Mouse (Mus musculus): ENCODE results near the gene Flt1. TPM values are rescaled to one million over a fixed set of nuclear protein-coding genes. Genes with fewer than 3 reads are reported as not detected.
"Not testable (repeated sequence)": the region's sequence is repeated elsewhere in the genome, so short reads cannot be mapped to it uniquely, and the experiment has no call there.

Gene Flt1
- polyA plus RNA-seq, 1 experiment = 15.6 TPM

DNA sequence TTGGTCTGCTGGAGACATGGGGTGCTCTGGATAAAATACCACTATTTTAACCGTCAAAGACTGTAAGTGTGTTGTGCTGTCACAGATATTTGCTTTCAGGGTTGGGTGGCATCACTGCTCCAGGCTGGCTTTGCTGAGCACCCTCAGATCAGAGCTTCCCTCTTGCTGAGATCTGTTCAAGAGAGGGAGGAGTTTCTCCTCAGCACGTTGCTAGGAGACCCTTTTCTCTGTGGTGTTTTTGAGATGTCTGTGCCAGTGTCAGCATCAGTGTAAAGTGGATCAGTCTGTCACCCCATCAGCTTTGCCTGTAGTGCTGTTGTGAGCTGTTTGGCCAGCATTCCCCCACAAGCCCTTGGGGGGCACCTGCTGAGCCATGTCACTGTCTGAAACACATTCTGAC, 98.9 kb downstream of the Flt1 start:
- no peak overlapping the region for H3K27ac ChIP-seq (replicated peaks; ENCODE audit: low read depth, low read length)
- no peak overlapping the region for H3K4me3 ChIP-seq (ENCODE audit: insufficient read depth, low read depth, low read length)
- 0 out of 2 replicates have a peak, but pooled peaks cover 9% of the 10 kb centered on the region for H3K4me1 ChIP-seq (ENCODE audit: control insufficient read depth, insufficient read depth, insufficient read length, low read length)

DNA sequence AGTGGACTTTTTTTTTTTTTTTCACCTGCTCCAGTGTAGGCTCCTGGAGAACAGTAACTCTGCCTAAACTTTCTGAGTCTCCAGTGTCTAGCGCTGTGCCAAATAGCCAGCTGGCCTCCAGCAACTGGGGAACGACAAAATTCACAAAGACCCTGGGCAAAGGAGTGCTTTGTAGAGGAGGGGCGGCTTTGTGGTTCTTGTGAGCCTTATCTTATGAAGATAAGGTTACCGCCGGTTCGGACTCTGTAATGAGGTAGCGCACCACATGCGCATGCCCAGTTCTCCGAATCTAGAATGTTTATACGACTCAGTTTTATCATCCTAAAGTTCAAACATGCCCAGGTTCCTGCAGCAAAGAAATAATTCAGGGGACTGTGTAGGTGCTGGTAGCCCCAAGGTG, 102.1 kb downstream of the Flt1 start:
- Histone ChIP-seq H3K4me3 (ENCODE audit: insufficient read depth, low read depth, low read length) (no peak overlapping the region), H3K27ac (replicated peaks; ENCODE audit: low read depth, low read length) (no peak overlapping the region), H3K4me1 (ENCODE audit: control insufficient read depth, insufficient read depth, insufficient read length, low read length) (peaks cover 7% of the 10 kb centered on the region; the same call in 1 of the 2 replicates)

DNA sequence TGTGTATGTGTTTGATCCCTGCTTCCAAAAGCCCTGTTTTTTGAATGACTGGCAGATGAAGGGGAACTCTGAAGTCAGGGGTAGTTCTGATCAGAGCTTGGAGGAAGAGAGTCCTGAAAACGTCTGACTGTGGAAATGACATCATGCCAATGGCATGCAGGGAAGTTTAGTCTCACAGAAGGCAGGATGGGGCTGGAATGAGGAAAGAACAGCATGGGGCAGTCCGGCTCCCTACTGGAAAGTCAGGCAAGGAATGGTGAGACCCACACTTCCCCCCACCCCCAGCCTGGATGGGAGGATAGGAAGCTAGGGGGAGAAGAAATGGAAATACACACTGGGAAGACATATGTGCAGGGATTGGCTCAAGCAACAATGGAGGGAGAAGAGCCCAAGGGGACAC, 105.6 kb downstream of the Flt1 start:
- H3K4me3 ChIP-seq (ENCODE audit: insufficient read depth, low read depth, low read length) = no peak overlapping the region
- H3K4me1 ChIP-seq (ENCODE audit: control insufficient read depth, insufficient read depth, insufficient read length, low read length) = peaks cover 17% of the 10 kb centered on the region
- H3K27ac ChIP-seq (replicated peaks; ENCODE audit: low read depth, low read length) = peak overlapping the region; percentile 78

DNA sequence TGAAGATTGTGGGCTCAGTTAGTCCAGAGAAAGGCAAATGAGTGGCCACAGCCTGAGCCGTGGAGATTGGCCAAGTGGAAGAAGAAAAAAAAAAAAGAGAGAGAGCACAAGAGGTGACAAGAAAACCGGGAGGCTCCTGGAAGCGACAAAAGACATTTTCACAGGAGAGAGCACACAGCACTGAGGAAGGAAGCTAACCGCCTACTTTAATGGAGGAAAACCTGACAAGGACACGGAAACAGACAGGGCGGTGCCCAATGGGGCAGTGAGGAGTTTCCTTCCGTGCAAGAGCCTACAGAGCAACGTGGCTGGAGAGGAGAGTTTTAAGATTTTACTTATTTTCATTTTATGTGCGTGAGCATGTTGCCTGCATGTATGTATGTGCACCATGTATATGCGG, 107.6 kb downstream of the Flt1 start:
- Histone ChIP-seq H3K27ac (replicated peaks; ENCODE audit: low read depth, low read length) (peak overlapping the region; percentile 62), H3K4me1 (ENCODE audit: control insufficient read depth, insufficient read depth, insufficient read length, low read length) (peaks cover 19% of the 10 kb centered on the region), H3K4me3 (ENCODE audit: insufficient read depth, low read depth, low read length) (no peak overlapping the region)

DNA sequence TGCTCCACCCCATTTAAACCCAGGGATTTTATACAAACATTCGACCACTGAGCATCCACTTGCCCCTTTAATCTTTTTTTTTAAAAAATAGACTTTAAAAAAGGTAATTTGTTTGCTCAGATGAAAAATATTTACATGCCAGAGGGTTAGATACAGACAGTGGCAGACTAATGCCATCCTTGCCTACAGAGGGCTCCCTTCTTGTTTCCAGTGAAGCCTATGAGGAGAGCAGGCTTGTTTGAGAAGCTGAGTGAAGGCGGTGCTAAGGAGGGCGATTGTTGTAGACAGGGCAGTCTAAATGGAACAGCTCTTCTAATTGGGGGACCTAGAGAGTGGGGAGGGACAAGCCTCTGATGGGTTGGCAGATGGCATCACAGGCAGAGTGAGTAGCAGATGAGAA, 109.4 kb downstream of the Flt1 start:
- Histone ChIP-seq H3K4me1 (ENCODE audit: control insufficient read depth, insufficient read depth, insufficient read length, low read length) (peaks cover 19% of the 10 kb centered on the region), H3K27ac (replicated peaks; ENCODE audit: low read depth, low read length) (no peak overlapping the region), H3K4me3 (ENCODE audit: insufficient read depth, low read depth, low read length) (no peak overlapping the region)

DNA sequence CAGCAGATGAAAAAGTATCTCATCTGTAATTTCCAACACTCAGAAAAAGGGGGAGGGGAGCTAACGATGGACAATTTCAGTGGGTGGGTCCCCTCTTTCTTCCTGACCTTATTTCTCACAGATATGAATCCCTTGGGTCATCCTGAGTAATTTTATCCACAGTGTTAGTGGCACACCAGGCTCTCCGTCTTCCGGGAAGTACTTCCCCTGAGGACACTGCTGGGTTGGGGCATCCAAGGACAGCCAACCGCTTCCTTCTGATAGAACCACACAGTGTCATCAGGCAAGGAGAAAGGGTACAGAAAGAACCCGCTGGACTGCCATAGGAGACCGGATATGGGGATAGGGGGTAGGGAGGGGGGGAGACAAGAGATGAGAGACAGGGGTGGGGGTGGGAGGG, 111.2 kb downstream of the Flt1 start:
- no peak overlapping the region for H3K27ac ChIP-seq (replicated peaks; ENCODE audit: low read depth, low read length)
- no peak overlapping the region for H3K4me3 ChIP-seq (ENCODE audit: insufficient read depth, low read depth, low read length)
- peaks cover 12% of the 10 kb centered on the region for H3K4me1 ChIP-seq (ENCODE audit: control insufficient read depth, insufficient read depth, insufficient read length, low read length)

DNA sequence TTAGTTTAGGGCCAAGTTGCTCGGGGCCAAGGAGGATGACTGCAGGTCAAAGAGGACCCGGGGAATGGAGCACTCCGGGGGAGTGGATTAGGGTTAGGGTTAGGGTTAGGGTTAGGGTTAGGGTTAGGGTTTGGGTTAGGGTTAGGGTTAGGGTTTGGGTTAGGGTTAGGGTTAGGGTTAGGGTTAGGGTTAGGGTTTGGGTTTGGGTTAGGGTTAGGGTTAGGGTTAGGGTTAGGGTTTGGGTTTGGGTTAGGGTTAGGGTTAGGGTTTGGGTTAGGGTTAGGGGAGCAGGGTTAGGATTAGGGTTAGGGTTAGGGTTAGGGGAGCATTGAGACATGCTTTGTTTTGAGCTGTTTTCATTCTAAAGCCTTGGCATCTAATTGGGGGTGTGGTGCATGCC, 114.5 kb downstream of the Flt1 start:
- H3K27ac ChIP-seq (replicated peaks; ENCODE audit: low read depth, low read length); H3K4me1 ChIP-seq (ENCODE audit: control insufficient read depth, insufficient read depth, insufficient read length, low read length); H3K4me3 ChIP-seq (ENCODE audit: insufficient read depth, low read depth, low read length): not testable (repeated sequence)

DNA sequence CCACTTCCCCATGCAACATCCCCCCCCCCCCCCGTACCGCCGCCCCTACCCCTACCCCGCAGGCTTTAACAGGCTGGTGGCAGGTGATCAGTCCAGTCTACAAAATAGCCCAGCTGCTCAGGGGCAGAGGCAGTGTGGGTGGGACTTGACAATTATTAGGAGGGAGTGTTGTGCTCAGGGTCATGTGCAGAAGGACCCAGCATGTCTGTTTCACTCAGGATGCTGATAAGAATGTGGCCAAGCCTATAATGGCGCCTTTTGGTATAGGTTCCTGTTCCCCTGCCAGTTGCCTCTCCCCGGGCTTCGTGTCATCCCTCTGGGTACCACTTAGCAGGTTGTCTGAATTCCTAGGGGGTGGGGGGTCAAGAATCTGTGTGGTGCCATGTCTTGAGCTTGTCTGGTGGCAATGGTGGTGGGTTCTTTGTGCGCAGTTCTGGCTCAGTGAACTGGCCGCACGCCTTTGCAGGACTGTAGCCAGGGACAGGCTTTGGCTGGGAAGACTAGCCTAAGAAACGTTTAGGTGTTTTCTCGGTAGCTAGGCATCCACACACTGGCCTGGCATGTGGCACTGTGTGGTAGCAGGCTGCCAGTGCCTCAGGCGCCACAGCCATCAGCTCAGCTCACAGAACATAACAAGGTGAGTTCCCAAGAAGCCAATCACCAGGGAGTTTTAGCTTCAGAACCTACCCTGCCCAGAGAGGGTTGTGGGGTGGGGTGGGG, 118.4 kb downstream of the Flt1 start:
- Histone ChIP-seq H3K4me1 (ENCODE audit: control insufficient read depth, insufficient read depth, insufficient read length, low read length) (no peaks in the 10 kb centered on the region), H3K4me3 (ENCODE audit: insufficient read depth, low read depth, low read length) (no peak overlapping the region), H3K27ac (replicated peaks; ENCODE audit: low read depth, low read length) (no peak overlapping the region)

DNA sequence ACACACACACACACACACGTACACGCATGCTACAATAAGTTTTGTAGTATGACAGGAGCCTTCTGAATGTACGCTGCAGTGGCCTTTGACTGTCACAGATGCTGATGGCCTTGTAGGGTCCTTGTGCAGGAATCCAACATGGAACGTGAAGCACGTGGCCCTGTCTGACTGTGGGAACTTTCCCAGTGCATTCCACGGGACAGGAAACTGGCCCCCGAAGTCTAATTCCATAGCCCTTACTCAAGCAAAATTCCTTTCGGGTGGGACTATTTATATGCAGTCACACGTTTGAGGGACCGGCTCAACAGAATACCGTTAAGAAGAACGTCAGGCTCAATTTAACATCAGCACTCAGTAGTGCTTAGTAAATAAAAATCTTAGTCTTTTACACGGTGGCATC, 119.1 kb downstream of the Flt1 start:
- no peaks in the 10 kb centered on the region for H3K4me1 ChIP-seq (ENCODE audit: control insufficient read depth, insufficient read depth, insufficient read length, low read length)
- H3K4me3 ChIP-seq (ENCODE audit: insufficient read depth, low read depth, low read length) = no peak overlapping the region
- no peak overlapping the region for H3K27ac ChIP-seq (replicated peaks; ENCODE audit: low read depth, low read length)

DNA sequence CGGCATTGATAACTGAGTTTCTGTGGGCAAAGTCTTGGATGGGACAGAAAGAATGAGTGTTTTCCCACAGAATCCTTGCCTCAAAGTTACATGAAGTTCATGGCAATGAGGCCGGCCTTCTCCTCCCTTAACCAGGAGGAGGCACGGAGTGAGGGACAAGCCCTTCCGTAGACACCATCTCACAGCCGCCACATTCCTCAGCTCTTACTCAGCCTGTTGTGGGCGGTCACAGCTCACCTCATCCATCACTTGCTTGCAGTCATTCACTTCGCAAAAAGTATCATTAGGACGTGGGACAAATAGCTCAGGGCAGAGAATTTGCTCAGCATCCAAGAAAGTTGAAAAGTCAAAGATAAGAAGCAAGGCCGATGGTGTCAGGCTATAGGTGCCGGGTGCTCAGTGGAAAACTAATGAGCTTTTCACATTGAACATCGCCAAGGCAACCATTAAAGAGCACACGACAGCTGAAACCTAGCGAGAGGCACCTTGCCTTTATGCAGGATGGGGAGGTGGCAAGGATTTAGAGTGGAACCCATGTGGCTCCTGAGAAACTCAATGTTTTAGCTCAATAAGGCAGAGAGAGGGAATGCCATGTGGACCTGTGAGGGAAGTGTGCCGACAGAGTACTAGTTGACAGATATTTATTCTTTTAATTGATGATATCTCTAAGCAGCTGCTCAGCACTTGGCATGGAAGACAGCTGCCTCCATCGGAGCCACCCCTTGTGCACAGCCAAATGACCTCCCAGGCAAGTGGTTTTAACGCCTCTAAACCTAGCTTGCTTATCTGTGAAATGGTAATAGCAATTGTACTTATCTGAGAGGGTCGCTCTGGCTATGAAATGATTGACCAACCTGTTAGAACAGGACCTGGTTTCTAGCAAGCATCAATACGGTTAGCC, 124.1 kb downstream of the Flt1 start:
- H3K4me3 ChIP-seq (ENCODE audit: insufficient read depth, low read depth, low read length) = no peak overlapping the region
- no peak overlapping the region for H3K27ac ChIP-seq (replicated peaks; ENCODE audit: low read depth, low read length)

DNA sequence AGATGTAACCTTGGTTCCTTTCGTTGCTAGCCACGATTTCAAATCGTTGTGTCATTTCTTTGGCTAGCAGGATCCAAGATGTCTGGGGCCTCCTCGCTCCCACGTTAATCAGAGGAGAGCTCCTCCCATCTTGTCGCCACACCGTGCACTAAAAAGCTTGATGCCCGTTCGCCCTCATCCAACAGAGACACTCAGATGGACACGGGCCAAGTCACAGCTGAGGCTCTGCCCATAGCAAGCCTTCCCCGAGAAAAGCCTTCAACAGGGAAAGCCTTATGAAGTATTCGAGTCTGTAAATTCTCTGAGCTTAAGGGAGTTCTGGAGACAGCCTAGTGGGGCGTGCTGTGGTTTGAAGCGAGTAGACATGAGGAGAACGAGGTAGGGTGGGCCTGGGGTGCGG, 128.0 kb downstream of the Flt1 start:
- Histone ChIP-seq H3K4me1 (ENCODE audit: control insufficient read depth, insufficient read depth, insufficient read length, low read length) (no peaks in the 10 kb centered on the region), H3K27ac (replicated peaks; ENCODE audit: low read depth, low read length) (no peak overlapping the region), H3K4me3 (ENCODE audit: insufficient read depth, low read depth, low read length) (no peak overlapping the region)

More for the DNA sequence above, 124.1 kb downstream of the Flt1 start:
- H3K4me1 ChIP-seq (ENCODE audit: control insufficient read depth, insufficient read depth, insufficient read length, low read length) = no peaks in the 10 kb centered on the region

DNA sequence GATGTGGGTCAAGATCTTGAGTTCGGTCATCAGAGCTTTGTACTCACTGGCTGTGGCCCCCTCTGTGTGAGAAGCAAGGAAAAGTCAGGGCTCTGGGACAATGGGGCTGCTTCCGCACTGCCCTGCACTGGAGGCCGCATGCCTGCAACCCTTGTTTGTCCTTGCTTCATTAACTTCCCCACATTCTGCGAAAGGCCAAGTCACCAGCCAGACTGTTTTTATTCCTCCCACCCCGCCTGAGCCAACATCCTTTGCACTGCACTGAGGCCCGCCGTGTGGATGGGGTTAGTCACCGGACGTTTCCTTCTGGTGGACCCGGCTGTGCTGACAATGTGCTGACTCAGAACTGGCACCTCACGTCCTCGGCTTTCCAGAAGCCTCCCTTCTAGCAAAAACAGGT, 136.0 kb downstream of the Flt1 start:
- H3K4me1 ChIP-seq (ENCODE audit: control insufficient read depth, insufficient read depth, insufficient read length, low read length) = peaks cover 6% of the 10 kb centered on the region
- H3K27ac ChIP-seq (replicated peaks; ENCODE audit: low read depth, low read length) = no peak overlapping the region

DNA sequence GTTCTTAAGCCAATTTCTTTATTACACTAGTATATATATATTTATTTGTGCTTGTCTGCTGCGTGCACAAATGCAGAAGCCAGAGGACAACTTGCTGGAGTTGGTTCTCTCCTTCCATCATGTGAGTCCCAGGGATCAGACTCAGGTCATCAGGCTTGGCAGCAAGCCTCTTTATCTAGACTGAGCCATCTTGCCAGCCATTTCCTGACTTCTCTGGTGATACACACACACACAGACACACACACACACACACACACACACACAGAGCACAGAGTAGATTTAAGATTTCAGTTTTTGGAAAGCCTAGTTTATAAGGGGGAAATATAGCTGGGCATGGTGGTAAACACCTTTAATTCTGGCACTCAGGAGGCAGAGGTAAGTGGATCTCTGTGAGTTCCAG, 140.7 kb downstream of the Flt1 start:
- Histone ChIP-seq H3K4me1 (ENCODE audit: control insufficient read depth, insufficient read depth, insufficient read length, low read length) (peaks cover 12% of the 10 kb centered on the region), H3K4me3 (ENCODE audit: insufficient read depth, low read depth, low read length) (no peak overlapping the region), H3K27ac (replicated peaks; ENCODE audit: low read depth, low read length) (peak overlapping the region; percentile 93)

More for the DNA sequence above, 136.0 kb downstream of the Flt1 start:
- no peak overlapping the region for H3K4me3 ChIP-seq (ENCODE audit: insufficient read depth, low read depth, low read length)

DNA sequence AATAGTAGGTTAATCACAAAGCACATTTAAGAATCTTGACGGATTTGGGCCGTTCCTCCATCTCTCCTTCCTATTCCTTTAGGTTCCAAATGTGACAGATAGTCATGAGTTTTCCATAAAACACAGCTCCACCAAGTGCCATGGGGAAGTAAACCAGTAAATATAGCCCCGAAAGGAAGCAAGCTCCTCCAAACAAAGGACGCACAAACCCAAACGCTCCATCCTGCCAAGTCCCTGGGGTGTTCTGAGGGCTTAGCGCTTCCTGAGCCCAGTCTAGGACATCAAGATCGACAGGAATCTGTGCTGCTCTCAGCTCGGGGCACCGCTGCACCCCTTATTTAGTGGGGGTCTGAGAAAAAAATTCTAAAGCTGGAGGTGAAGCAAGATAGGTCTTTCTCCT, 141.2 kb downstream of the Flt1 start:
- H3K27ac ChIP-seq (replicated peaks; ENCODE audit: low read depth, low read length) = peak overlapping the region; percentile 93

DNA sequence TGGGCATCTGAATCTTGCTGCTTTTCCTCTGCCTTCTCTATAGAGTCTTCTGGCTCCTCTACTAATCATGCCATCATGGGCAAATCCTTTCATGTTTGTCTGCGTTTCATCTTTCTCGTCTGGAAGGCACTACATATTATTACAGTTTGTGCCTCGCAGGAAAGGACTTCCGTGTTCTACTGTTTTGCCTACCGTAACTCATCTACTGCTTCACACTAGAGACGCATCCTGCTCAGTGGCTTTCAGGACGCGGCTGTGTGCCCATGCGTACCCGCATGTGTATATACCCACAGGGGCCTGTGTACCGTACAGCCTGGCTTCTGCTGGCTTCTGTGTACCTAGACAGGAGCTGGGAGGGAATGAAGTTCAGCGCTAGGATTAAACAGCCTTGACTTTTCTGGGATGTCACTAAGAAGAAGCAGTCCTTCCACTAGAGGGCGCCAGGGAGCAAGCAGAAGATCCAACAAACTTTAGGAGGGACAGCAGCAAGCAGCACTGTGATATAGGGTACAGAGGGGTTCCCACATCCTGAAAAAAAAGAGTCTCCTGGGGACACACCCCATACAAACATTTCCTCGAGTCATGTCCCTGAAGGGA, 142.0 kb downstream of the Flt1 start:
- peak overlapping the region; percentile 93 for H3K27ac ChIP-seq (replicated peaks; ENCODE audit: low read depth, low read length)
- H3K4me1 ChIP-seq (ENCODE audit: control insufficient read depth, insufficient read depth, insufficient read length, low read length) = peaks cover 14% of the 10 kb centered on the region
- H3K4me3 ChIP-seq (ENCODE audit: insufficient read depth, low read depth, low read length) = no peak overlapping the region

More for the DNA sequence above, 141.2 kb downstream of the Flt1 start:
- H3K4me3 ChIP-seq (ENCODE audit: insufficient read depth, low read depth, low read length) = no peak overlapping the region
- H3K4me1 ChIP-seq (ENCODE audit: control insufficient read depth, insufficient read depth, insufficient read length, low read length) = peaks cover 14% of the 10 kb centered on the region

Data from brown adipose tissue, adult 24 weeks (tissue).